Mouse (Mus musculus): Measurements from ENCODE around the gene Ntrk3.

DNA sequence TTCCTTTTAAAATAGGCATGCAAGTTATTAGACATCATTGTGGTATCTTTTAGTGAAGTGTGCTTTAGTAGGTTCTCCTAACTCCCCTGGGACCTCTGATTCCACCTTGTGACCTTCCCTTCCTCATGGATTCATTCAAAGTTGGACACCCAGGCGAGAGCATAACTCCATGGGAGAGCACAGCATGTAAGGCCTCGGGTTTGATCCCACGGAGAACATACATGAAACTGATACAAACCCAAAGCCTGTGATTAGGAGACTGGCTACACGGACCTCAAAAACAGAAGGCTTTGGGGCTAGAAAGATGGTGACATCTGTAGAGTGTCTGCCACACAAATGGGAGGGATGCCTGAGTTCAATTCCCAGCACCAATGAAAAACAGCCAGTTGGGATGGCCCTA, 15.1 kb upstream of the Ntrk3 start:
- no peak for TF ChIP-seq CTCF (conservative IDR thresholded peaks at IDR 0.05; ENCODE audit: insufficient read depth, insufficient read length, low read depth, low read length)
- TF ChIP-seq POLR2A (IDR thresholded peaks at IDR 0.05; ENCODE audit: low read depth, low read length), result no peak
